Mouse (Mus musculus): ENCODE data around the gene Mrps2.

The Mrps2 gene

GRCm38 (mm10) chr2:28520581-28520980, 52.7 kb downstream of the Mrps2 start:
- DNase-seq (ENCODE audit: low read depth, low spot score) = no peak
